Mouse (Mus musculus) cortical plate, adult 2 months (tissue): Measurements from ENCODE around the gene Nusap1.

Experiments
- CTCF ChIP-seq: fragments of 200-500 bp; IDR thresholded peaks from 2 replicates; pipeline ENCODE4 v1.5.1; 2011; ENCODE audit warnings: mild to moderate bottlenecking, control low read depth, low read length; ENCODE audit not compliant: insufficient read depth; ENCODE audit errors: extremely low read depth
- POLR2A ChIP-seq: fragments of 200-500 bp; IDR thresholded peaks from 2 replicates; pipeline ENCODE4 v1.6.1; 2011; ENCODE audit warnings: mild to moderate bottlenecking, low read length, control low read depth; ENCODE audit not compliant: insufficient read depth; ENCODE audit errors: extremely low read depth

DNA sequence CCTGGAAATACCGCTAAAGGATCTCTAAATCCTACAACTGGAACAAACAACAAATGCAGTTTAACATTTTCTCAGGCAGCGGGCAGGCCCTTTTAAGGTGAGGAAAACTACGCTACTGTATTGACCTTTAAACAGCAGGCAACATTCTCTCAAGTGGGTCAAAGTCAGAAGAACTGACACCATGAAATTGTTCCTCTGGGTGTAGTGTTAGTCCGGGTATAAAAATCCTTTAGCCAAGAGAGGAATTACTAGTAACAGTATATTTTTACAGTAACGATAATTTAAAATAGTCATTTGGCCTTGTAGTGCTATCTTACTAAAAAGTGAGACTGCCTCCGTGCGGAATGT is 24.4 kb upstream of the Nusap1 start:
- no peak for TF ChIP-seq POLR2A
- no peak for TF ChIP-seq CTCF
